Mouse (Mus musculus): ENCODE data around the gene Cth.

Cth gene

DNA sequence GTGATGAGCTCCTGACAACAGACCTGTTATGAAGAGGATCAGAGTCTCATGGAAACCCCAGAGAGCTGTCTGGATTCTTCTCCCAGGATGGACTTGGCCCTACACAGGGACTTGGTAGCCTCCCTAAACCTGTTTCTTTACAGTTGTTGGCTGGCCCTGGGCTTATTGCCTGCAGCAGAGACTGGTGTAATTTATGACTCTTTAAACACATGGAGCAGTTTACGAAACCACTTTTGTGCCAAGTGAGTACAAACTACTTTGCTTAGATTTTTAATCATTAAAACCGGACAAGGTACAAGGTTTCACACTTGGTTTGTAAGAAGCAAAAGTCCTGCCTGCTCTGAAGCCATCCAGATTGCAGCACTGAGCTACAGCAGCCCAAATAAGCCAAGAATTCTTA, 12.7 kb downstream of the Cth start:
- DNase-seq (ENCODE audit: low spot score in 2 of 2) = no peak

DNA sequence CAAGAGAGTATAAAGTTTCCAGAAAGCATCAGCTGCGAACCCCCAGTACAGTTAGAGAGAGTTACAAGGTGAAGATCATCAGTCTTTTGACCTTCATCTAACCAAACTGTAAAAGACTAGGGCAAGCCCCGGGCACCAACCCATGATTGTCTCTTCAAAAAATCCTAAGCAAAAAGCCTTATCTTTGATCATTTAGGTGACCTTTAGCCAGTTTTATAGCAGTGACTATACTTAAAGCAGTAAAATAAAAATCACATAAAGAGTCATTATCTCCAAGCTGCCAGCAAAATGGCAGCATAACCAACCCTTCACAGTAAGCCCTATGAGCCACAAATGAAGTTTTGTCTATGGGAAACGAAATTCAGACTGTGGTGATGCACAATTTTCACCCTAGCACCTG, 14.6 kb downstream of the Cth start:
- no peak for DNase-seq (ENCODE audit: low spot score in 2 of 2)

DNA sequence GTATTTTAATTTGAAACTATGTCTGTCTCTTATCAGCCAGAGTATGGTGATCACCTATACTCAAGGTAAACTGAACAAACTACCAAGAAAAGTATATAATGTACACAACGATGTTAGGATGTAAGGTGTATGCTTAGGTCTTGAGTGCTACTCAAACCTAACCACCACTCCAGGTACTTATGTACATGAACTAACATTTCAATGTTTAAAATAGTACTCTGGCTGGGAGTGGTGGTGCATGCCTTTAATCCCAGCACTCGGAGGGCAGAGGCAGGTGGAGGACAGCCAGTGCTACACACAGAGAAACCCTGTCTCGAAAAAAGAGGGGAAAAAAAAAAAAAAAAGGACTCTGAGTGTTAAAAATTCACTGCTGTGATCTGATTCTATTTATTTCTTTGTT, 16.7 kb downstream of the Cth start:
- DNase-seq (ENCODE audit: low spot score in 2 of 2) = no peak

DNA sequence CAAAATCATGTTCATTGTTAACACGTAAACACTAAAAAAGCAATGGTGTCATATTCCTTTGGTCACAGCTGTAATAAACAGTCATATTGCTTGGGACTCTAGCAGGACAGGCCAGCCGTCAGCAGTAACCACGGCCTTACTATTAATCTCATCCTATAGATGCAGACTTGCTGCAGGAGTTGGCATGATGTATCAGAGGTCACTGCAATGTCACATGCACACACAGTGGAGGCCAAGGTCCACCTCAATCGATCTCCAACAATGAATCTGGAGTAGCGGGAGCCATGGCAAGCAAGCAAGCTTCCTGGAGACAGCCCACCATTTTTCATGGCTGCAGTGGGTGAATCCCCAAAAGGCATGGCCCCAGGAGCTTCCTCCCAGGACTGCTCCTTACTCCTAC, 23.2 kb downstream of the Cth start:
- DNase-seq (ENCODE audit: low spot score in 2 of 2) = no peak

DNA sequence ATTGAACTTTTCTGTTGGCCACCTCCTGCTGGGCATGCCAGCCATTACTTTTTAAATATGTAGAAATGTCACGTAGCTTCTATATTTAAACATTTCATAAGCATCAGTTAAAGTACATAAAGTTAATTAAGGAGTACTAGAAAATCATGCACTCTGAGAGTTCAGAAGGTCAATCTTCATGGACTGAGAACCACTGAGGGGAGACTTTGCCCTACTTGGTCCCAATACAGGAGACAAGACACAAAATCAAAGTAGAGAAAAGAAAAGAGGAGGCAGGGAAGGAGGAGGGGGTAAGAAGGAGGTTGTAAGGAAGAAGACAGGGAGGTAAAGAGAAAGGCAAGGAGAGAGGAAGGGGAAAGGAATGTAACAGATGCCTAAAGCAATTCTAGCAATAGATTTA, 24.9 kb downstream of the Cth start:
- DNase-seq (ENCODE audit: low spot score in 2 of 2) = no peak

DNA sequence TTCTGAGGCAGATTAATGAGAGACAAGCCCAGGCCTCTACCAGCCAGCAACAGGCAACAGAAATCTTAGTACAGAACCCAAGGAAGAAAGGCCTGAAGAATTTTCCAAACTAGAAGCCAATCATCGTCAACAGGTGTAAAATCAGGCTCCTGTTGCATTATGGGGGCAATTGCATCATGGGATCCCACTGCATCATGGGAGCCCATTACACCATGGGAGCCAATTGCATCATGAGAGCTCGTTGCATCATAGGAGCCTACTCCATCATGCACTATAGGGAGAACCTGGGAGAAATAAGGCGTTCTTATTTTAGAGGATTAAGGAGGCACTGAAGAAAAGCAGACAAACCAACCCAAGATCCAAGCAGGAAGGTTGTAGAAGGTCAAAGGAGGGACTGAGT, 27.2 kb downstream of the Cth start:
- no peak for DNase-seq (ENCODE audit: low spot score in 2 of 2)

DNA sequence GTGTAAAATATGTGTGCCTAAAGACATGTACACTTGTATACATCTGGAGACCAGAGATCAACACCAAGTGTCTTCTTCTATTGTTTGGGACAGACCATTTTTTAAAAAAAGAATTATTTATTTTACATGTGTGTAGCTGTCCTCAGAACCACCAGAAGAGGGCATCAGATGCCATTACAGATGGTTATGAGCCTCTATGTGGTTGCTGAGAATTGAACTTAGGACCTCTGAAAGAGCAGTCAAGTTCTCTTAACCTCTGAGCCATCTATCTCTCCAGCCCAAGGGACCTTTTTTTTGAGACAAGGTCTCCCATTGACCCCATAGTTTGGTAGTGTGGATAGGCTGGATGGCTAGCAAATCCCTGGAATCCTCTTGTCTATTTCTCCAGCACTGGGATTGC, 33.1 kb downstream of the Cth start:
- no peak for DNase-seq (ENCODE audit: low spot score in 2 of 2)

DNA sequence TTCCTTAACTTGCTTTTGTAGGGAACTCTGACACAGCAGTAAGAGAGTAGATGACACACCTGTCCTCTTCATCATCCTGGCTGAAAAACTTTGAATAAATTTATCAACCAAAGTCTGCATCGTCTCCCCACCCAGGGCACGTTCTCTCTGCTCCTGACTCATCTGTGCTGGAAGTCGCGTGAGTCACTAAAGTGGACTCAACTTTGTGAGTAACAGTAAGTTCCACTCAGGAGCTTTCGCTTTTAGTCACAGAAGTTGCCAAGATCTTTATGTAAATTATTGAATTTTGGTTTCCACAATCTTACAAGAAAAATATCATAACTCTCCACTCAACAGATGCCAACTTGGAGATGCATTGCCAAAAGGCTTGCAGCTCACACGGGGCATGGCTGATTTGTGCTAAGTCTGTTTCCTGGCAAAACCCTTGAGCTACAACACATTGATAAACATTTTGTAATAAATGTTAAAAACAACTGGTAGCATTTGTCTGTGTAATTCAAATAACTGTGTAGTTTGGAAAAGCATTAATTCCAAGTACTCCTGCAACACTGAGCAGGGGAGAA, 40.7 kb downstream of the Cth start:
- no peak for DNase-seq (ENCODE audit: low spot score in 2 of 2)

DNA sequence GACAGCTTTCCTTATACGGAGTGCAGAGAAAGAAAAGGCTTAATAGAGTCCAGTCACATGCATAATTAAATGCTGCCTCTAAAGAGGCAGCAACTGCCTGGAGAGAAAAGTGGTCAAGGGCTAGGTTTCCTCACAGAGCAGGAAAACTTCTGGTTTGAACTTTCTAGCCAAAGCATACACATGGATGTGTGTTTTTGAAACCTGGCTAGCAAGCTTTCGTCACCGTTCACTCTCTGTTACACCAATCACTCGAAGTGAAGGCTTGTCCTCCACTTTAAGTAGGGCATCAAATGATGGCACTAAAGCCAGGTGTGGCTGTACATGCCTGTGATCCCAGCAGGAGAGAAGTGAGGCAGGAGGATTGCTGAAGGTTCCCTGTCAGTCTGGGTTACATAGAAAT, 41.8 kb downstream of the Cth start:
- no peak for DNase-seq (ENCODE audit: low spot score in 2 of 2)

DNA sequence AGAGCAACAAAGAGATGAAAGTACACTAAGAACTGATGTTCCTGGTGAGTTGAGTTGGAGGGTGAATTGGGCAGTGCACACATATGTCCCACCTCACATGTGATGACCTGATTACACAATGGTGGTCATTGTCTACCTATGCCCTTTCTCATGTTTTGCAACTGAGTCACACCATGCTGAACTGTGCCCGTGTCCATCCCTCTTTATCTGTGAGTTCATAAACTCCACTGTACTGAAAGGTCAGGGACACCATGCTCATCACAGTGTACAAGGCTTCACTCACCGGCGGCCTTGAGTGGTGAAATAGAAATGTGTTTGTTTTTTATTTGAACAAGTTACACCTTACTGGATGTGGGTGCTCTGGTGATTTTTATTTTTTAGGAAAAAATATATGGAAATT, 42.9 kb downstream of the Cth start:
- no peak for DNase-seq (ENCODE audit: low spot score in 2 of 2)

DNA sequence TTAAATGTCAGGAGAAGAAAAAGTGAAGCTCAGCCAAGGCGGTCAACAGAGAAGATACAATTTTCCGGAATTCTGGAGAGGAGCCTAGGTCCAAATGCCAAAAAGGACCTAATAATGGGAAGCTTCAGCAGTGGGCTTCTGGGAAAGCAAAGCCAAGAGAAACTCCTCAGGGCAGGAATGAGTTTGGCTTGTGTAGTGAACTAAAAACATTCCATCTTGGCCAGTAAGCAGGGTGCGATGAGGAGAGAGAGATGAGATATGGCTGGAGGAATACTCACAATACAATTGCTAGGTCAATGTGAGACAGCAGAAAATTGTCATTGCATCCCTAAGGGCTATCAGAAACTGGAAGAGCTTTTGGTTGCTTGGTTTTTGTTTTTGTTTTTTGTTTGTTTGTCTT, 43.9 kb downstream of the Cth start:
- DNase-seq (ENCODE audit: low spot score in 2 of 2) = no peak

DNA sequence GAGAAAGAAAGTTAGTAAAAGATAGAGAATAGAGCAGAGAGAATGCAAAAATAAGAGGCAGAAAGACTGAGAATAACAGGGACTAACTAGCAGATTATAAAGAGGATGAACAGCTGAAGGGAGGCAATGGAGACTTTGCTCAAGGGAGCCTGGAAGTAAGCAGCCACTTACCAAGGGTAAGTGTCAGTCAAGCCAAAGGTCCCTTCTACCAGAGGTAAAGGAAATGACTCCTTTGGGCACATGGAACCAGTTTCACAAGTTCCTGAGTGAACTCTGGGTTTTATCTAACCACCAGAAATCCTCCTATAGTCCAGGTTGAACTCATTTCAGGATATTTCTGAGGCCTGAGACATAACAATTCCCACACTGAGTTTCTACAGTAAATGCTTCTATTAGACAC, 47.0 kb downstream of the Cth start:
- DNase-seq (ENCODE audit: low spot score in 2 of 2) = no peak

DNA sequence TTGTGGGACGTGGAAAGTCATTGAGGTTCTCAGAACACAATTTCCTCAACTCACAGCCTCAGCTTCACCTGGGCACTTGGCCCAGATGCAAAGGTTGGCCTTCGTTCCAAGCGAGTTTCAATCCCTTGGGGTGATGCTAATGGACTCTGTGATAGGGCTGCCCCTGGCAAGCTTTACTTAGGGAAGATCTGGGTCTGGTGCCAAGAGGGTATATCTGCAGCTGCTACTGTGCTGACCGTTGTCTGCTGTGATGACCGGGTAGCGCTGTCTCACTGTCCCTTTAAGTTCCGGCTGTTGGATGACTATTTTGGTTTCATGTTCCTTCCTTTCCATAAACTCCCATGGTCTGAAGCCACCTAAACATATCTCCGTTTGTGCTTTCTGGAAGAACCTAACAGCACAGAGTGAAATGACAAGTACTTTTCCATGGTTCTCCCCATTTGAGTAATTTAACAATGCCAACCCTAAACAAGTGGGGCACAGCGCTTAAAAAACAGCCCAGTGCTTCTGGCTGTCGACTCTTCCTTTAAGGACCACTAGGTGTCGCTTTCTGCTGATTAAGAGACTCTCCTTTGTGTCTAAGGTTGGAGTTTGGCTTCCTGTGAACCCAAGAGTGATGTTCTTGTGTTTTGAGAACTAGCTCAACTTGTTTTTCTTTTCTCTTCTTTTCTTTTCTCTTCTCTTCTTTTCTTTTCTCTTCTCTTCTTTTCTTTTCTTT, 48.3 kb downstream of the Cth start:
- DNase-seq (ENCODE audit: low spot score in 2 of 2) = peak in 1 of 2 experiments; percentile 32

DNA sequence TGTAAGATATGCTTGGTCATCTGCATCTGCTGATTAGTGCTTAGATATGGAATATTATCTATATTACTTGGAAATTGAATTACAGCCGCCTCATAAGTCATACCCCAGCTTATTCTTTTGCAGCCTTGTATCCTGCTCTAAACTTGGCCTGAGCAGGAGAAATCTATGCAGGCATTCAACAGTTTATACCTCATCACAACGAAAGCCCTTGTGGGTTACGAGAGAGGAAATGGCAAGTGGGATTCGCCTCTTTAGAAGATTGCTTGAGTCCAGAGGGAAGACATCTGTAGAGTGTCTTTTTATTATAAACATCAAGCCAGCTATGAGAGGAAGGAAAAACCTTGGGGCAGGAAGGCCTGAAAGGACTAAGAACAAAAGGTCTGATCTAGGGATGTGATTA, 52.0 kb downstream of the Cth start:
- no peak for DNase-seq (ENCODE audit: low spot score in 2 of 2)

DNA sequence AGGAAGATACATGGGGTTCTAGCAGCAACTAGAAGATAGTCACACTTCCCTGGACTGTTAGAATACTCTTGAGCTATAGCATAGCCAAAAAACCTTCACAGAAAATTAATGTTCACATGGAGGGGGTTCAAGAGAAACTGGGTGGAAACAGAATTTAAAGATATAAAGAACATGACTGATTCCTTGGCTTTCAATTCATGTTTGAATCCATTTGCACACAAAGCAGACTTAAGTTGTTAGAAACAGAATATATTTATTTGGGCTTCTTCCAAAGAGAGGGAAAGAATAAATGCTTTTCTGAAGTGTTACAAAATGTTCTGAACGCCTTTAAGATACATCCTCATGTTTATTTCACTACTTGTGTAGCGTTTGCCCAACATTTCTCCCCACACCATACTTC, 57.0 kb downstream of the Cth start:
- no peak for DNase-seq (ENCODE audit: low spot score in 2 of 2)

DNA sequence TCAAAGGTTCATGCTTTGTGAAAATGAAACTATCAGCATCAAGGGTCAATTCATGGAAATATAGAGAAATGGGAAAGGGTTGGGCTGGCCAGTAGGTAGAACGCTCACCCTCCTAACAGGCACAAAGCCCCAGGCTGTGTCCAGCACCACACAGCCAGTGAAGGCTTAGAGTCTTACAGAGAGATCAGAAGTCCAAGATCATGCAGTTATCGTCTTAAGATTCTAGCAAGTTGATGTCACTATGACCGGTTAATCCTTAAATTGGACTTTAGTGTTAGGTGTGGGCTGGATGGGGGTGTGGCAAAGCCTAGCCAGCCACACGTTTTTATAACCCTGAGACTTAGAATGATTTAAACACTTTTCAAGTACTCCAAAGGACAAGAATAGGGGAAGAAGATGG, 58.6 kb downstream of the Cth start:
- DNase-seq (ENCODE audit: low spot score in 2 of 2) = no peak

DNA sequence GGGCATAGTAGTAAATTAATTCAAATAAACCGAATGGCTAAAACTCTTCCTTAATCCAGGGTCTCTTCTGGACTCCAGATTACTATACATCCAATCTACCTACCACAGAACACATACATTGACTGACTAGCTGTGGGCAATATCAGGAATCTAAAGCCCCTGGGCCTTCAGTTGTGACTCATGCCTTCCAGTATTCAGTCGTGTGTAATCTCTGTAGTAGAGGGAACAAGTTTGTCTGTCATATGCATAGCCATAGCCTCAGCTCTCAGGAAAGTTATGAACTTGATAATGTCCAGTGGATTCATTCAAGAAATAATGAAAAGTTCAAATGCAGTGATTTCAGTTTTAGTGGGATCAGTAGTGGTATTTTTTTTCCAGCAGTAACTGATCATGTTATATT, 59.0 kb downstream of the Cth start:
- no peak for DNase-seq (ENCODE audit: low spot score in 2 of 2)

DNA sequence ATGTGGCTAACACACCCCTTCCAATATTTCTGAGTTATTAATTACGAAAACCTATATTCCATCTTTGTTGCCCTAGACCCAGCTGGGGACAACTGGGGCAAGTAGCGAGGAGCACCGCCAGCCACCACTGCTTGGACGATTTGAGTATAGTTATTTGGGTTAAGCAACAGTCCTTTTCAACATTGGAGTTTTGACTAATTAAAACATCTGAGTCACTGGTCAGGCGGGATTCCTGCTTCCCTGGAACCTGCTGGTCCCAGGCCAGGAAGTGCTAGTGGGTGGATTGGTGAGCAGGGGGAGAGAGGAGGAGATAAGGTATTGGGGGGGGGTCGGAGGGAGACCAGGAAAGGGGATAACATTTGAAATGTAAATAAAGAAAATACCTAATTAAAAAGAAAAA, 59.4 kb downstream of the Cth start:
- DNase-seq (ENCODE audit: low spot score in 2 of 2) = no peak

DNA sequence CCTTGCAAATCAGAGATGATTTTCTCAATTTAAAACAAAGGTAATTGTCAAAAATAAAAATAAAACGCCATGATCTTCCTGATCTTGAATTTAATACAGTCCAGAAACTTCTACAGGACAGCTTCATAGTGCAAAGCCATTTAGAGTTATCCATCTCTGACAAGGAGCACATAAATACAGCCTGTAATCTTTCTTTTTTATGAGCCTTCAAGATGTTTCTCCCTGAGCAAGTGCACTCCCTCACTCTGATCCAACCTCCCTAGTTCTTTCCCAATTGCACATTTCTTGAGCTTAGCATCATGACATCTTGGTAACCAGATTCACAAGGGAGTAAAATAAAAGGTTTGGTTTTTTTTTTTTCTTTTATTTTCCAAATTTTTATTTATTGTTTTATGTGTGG, 72.1 kb downstream of the Cth start:
- no peak for DNase-seq (ENCODE audit: low spot score in 2 of 2)

DNA sequence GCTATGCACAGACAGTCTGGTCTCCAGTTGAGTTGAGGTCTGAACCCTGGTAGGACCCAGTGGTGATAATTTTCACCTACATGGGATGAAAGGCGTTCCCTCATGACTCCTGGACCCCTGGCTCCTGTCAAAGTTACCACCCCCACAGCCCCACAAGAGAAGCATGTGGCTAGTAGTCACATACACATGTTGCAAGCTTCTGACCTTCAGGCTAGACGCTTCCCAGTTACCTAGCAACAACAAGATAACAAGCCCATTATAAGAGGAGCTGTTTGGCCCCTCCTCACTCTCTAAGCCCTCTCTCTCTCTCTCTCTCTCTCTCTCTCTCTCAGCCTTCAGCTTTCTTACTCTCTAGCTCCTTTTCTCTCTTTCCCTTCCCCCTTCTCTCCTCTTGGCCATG, 76.4 kb downstream of the Cth start:
- no peak for DNase-seq (ENCODE audit: low spot score in 2 of 2)

DNA sequence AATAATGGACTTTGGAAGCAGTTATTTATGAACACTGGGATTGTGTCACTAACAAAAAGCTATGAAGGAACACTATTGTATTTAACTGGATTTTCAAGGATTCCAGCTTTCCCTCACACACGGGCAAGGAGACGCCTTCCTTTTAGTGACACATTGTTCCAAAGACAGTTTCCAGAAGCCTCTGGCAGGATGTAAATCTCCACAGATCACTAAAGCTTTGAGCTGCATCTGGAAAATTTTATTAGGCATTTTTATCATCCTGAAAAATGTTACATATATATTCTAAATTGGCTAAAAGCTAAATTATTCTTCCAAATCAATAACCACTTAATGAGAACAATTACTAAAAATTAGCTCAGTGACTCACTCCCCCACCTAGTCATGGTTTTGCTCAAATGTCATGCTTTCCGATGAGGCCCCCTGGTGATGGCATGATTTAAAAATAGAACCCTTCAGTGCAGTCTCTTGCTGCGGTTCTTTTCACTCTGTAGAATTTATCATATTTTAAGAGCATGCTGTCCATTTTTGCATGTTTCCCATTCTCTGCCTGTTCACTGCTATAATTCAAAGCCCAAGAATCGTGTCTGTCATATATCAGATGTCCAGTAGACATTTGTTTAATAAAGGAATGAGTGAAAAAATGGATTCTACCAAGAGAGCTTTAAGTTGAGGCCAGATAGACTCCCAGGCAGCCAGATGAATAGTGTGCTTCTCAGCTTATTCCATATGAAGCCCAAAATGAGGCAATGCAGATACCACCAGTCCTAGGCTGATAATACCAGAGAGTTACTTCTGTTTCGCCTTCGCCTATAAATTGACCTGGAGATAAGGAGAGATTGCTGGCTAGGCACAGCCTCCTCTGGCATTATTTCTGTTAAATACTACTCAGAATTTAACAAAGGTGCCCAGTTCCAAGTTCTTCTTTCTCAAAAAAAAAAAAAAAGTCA, 77.3 kb downstream of the Cth start:
- DNase-seq (ENCODE audit: low spot score in 2 of 2) = no peak
